Mouse (Mus musculus) hindbrain, embryonic 16.5 days (tissue): ENCODE measurements around the gene Slc25a51. TPM values are rescaled to one million over a fixed set of nuclear protein-coding genes. Genes with fewer than 3 reads are reported as not detected.

Experiments used
- ATAC-seq: fragments of 200-750 bp; cut with Nextera tagmentation; 2 replicates; pipeline ENCODE4 v1.8.0; 2017; ENCODE audit warnings: moderate TSS enrichment, moderate library complexity
- H3K27ac ChIP-seq: fragments of 300-500 bp; sonication (generic); 2 replicates; pipeline ENCODE4 v1.5.1; 2014; ENCODE audit warnings: low read depth, mild to moderate bottlenecking, control low read depth, low read length, moderate library complexity
- H3K27me3 ChIP-seq: fragments of 300-500 bp; sonication (generic); replicated peaks from 2 replicates; pipeline ENCODE4 v1.6.1; 2014; ENCODE audit warnings: low read length; ENCODE audit not compliant: control insufficient read depth, insufficient read depth
- H3K36me3 ChIP-seq: fragments of 300-500 bp; sonication (generic); 2 replicates; pipeline ENCODE4 v1.6.1; 2014; ENCODE audit warnings: mild to moderate bottlenecking, low read length, moderate library complexity, mixed read lengths; ENCODE audit not compliant: control insufficient read depth, insufficient read depth
- H3K4me1 ChIP-seq: fragments of 300-500 bp; sonication (generic); 2 replicates; pipeline ENCODE4 v1.6.1; 2014; ENCODE audit warnings: low read depth, low read length; ENCODE audit not compliant: control insufficient read depth, insufficient read depth
- H3K4me2 ChIP-seq: fragments of 300-500 bp; sonication (generic); 2 replicates; pipeline ENCODE4 v1.6.1; 2014; ENCODE audit warnings: mild to moderate bottlenecking, low read length, control low read depth, moderate library complexity
- H3K4me3 ChIP-seq: fragments of 300-500 bp; sonication (generic); 2 replicates; pipeline ENCODE4 v1.5.1; 2014; ENCODE audit warnings: mild to moderate bottlenecking, low read length, control low read depth, moderate library complexity
- H3K9ac ChIP-seq: fragments of 300-500 bp; sonication (generic); 2 replicates; pipeline ENCODE4 v1.6.1; 2014; ENCODE audit warnings: low read depth, mild to moderate bottlenecking, control low read depth, low read length, moderate library complexity
- H3K9me3 ChIP-seq: fragments of 300-500 bp; sonication (generic); 2 replicates; pipeline ENCODE4 v1.6.1; 2014; ENCODE audit warnings: mild to moderate bottlenecking, low read length, moderate library complexity; ENCODE audit not compliant: control insufficient read depth
- WGBS: fragments of 180-500 bp; shearing (Covaris S2); extraction: QIAGEN DNeasy Blood & Tissue Kit; methylation state at CpG from one replicate; pipeline ENCODE4 v1.1.7; 2014; 5-methylcytosine and 5-hydroxymethylcytosine counted together
- polyA plus RNA-seq: library from polyadenylated mRNA; unstranded; fragments of >200 nt; fragmentation: Nextera tagmentation; extraction: Ambion mirVana; gene quantifications from 2 replicates; pipeline ENCODE4 v1.2.1, GENCODE M21; 2015

The Slc25a51 gene
- polyA plus RNA-seq, 1 experiment from 2014 or later: 59.4 TPM

DNA sequence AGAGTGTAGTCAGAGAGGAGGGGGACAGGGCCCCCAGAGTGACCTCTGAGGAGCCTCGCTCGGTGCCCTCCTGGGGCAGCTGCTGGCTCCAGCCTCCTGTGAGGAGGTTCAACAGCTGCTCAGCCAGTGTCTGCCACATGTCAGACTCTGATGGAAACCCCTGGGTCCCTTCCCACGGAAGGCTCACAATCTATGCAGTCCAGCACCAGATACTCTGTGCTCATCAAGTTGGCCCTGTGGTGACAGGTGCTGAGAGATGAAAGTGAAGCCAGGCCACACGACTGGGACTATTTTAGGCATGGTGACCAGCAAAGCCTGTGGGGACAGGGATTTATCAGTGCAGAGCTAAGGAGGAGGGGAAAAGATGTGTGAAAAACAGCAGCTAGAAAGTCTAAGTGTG, 36.2 kb upstream of the Slc25a51 start:
- WGBS: 45% methylated on average over 4 of the region's 4 CpGs
- Histone ChIP-seq H3K27me3 (no peaks in the 10 kb centered on the region), H3K36me3 (no peaks in the 10 kb centered on the region), H3K4me3 (no peak overlapping the region), H3K27ac (no peak overlapping the region), H3K9me3 (no peaks in the 10 kb centered on the region), H3K9ac (no peak overlapping the region), H3K4me2 (no peak overlapping the region), H3K4me1 (peaks cover 3% of the 10 kb centered on the region; the same call in 1 of the 2 replicates)
- no peak for ATAC-seq

DNA sequence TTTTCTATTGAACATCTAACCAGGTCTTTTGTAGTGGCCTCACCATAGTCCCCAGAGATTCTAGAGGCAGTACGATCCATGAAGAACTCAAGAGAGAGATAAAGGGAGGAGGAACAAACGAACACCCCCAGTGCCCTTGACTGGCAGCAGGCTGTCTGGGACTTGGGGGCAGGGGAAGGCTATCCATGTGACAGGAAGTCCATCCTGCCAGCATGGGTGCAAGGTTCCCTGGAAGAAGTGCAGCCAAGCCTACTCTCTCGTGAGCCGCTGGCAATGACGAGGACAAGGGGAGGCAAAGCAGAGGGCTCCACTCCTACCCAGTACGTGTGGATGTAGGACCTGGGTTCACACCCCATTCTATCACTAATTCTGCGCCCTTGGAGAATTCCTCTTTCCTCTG, 35.1 kb upstream of the Slc25a51 start:
- H3K27ac ChIP-seq: no peak overlapping the region
- WGBS: 75% methylated on average over 7 of the region's 7 CpGs
- H3K4me2 ChIP-seq: no peak overlapping the region
- no peak overlapping the region for H3K4me3 ChIP-seq
- peaks cover 4% of the 10 kb centered on the region; the same call in 1 of the 2 replicates for H3K4me1 ChIP-seq
- no peaks in the 10 kb centered on the region for H3K27me3 ChIP-seq
- H3K9ac ChIP-seq: no peak overlapping the region
- ATAC-seq: no peak
- H3K9me3 ChIP-seq: no peaks in the 10 kb centered on the region
- no peaks in the 10 kb centered on the region for H3K36me3 ChIP-seq

GRCm38 (mm10) chr4:45442237-45442636, 33.7 kb upstream of the Slc25a51 start:
- H3K9me3 ChIP-seq: no peaks in the 10 kb centered on the region
- H3K27ac ChIP-seq: no peak overlapping the region
- no peak overlapping the region for H3K4me3 ChIP-seq
- no peak for ATAC-seq
- H3K4me1 ChIP-seq: peaks cover 7% of the 10 kb centered on the region
- no peaks in the 10 kb centered on the region for H3K36me3 ChIP-seq
- no peak overlapping the region for H3K9ac ChIP-seq
- no peaks in the 10 kb centered on the region for H3K27me3 ChIP-seq
- no peak overlapping the region for H3K4me2 ChIP-seq
- WGBS: 67% methylated on average over 3 of the region's 3 CpGs

GRCm38 (mm10) chr4:45441778-45442177, 33.2 kb upstream of the Slc25a51 start:
- Histone ChIP-seq H3K4me1 (peaks cover 11% of the 10 kb centered on the region), H3K27me3 (no peaks in the 10 kb centered on the region), H3K4me2 (no peak overlapping the region), H3K9me3 (no peaks in the 10 kb centered on the region), H3K36me3 (no peaks in the 10 kb centered on the region), H3K4me3 (no peak overlapping the region), H3K27ac (no peak overlapping the region), H3K9ac (no peak overlapping the region)
- no peak for ATAC-seq
- 63% methylated on average over 1 of the region's 1 CpGs for WGBS

DNA sequence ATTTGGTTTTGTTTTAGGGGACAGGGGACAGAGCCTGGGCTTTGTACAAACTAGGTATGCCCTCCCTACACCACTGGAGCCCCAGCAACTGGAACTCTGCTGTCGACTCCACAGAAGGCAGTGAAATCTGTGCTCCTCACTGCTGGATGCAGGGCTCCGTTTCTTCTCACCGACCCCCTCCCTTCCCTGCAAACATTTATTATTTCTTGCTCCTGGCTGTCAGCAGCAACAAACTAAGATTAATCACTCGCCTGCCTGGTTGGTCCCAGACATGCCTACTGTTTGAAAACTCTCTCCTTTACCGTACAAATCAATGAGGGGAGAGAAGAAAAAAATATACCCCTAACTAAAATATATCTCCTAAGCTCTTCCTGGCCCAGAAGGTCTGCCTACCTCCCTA, 30.7 kb upstream of the Slc25a51 start:
- Histone ChIP-seq H3K27ac (peak overlapping the region; percentile 50), H3K36me3 (no peaks in the 10 kb centered on the region), H3K27me3 (no peaks in the 10 kb centered on the region), H3K4me2 (no peak overlapping the region), H3K4me1 (peaks cover 25% of the 10 kb centered on the region), H3K9me3 (no peaks in the 10 kb centered on the region), H3K9ac (no peak overlapping the region), H3K4me3 (no peak overlapping the region)
- ATAC-seq: peak; percentile 40
- WGBS: 28% methylated on average over 5 of the region's 5 CpGs

DNA sequence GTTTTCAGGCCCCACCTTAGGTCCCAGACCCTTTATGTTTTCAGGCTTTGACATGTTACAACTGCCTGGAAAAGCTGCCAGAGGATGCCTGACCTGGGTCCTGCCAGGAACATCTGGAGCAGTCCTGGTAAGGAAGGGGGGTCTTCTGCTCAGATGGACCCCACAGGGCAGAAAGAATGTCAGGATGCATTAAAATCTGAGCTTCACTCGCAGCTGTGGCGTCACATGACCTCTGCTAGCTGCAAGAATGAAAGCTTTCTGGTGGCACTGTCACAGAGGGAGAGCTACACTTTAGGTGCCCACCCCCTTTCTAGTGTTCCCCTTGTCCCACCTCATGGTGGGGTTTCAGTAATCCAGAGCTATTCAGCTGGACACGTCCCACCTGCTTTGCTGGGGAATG, 28.4 kb upstream of the Slc25a51 start:
- no peaks in the 10 kb centered on the region for H3K36me3 ChIP-seq
- H3K27me3 ChIP-seq: no peaks in the 10 kb centered on the region
- no peaks in the 10 kb centered on the region for H3K9me3 ChIP-seq
- WGBS: 50% methylated on average over 3 of the region's 3 CpGs
- H3K9ac ChIP-seq: 0 out of 2 replicates have a peak overlapping the region, but pooled peaks have one; percentile 25
- H3K4me3 ChIP-seq: no peak overlapping the region
- H3K4me1 ChIP-seq: peaks cover 25% of the 10 kb centered on the region
- no peak overlapping the region for H3K27ac ChIP-seq
- 0 out of 2 replicates have a peak, but pooled peaks have one; percentile 14 for ATAC-seq
- H3K4me2 ChIP-seq: no peak overlapping the region

- Histone ChIP-seq H3K4me1 (peaks cover 25% of the 10 kb centered on the region), H3K4me2 (no peak overlapping the region), H3K4me3 (no peak overlapping the region), H3K36me3 (no peaks in the 10 kb centered on the region), H3K9ac (0 out of 2 replicates have a peak overlapping the region, but pooled peaks have one; percentile 25), H3K27me3 (no peaks in the 10 kb centered on the region), H3K9me3 (no peaks in the 10 kb centered on the region), H3K27ac (no peak overlapping the region; the same call in 1 of the 2 replicates)
- WGBS: 66% methylated on average over 7 of the region's 7 CpGs
- ATAC-seq: 0 out of 2 replicates have a peak, but pooled peaks have one; percentile 8
These were observed 27.9 kb upstream of the Slc25a51 start for GRCm38 (mm10) chr4:45436383-45436913.

- 48% methylated on average over 2 of the region's 2 CpGs for whole genome bisulfite sequencing
- Histone ChIP-seq H3K4me3 (no peak overlapping the region), H3K4me1 (peaks cover 25% of the 10 kb centered on the region), H3K27me3 (no peaks in the 10 kb centered on the region), H3K36me3 (no peaks in the 10 kb centered on the region), H3K9ac (no peak overlapping the region), H3K9me3 (no peaks in the 10 kb centered on the region), H3K27ac (no peak overlapping the region; the same call in 1 of the 2 replicates), H3K4me2 (no peak overlapping the region)
- ATAC-seq: no peak
These were observed 27.3 kb upstream of the Slc25a51 start for GRCm38 (mm10) chr4:45435899-45436298.

DNA sequence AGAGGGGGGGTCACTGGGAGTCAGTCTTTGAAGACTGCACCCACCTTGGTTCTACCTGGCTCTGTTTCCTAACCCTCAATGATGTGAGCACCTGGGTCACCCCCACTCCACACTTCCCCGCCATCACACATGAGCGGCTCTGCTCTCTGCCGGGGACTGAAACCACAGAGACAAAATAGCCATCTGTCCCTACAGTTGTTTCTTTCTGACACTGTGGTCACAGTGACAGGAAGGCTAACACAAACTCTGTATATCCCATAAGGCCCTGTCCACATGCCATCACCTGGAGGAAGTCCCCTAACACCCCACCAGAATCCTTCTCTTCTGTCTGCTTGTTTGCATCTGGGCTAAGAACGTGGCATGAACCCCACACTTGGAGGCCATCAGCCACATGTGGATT, 26.1 kb upstream of the Slc25a51 start:
- H3K27me3 ChIP-seq: no peaks in the 10 kb centered on the region
- H3K4me1 ChIP-seq: peaks cover 25% of the 10 kb centered on the region
- H3K27ac ChIP-seq: no peak overlapping the region
- H3K4me3 ChIP-seq: no peak overlapping the region
- H3K4me2 ChIP-seq: no peak overlapping the region
- no peaks in the 10 kb centered on the region for H3K9me3 ChIP-seq
- ATAC-seq: no peak
- no peaks in the 10 kb centered on the region for H3K36me3 ChIP-seq
- H3K9ac ChIP-seq: no peak overlapping the region
- 68% methylated on average over 4 of the region's 4 CpGs for WGBS
